Mouse (Mus musculus): ENCODE measurements around the gene Galnt17. TPM values are rescaled to one million over a fixed set of nuclear protein-coding genes. Genes with fewer than 3 reads are reported as not detected.

Gene Galnt17
- polyA plus RNA-seq, 1 experiment from 2014 or later: 5.8 TPM

DNA sequence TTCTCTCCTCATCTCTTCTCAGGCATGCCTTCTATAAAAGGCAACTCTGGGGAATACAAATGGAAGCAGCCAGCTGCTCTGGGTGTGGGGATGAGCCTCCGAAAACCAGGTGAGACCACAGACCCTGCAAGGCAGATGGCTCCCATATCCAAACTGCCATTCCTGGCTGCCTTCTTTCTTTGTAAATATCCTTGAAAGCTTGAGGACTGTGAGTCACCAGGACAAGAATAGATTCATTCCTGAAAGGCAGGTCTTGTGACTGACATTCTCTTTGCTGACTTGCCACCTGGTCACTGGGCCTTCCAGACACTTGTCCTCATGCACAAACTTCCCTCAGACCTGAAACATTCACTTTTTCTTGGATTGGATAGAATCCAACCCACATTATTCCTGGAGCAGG lies 127.1 kb downstream of the Galnt17 start:
- 75% methylated on average over 1 of the region's 1 CpGs for WGBS

DNA sequence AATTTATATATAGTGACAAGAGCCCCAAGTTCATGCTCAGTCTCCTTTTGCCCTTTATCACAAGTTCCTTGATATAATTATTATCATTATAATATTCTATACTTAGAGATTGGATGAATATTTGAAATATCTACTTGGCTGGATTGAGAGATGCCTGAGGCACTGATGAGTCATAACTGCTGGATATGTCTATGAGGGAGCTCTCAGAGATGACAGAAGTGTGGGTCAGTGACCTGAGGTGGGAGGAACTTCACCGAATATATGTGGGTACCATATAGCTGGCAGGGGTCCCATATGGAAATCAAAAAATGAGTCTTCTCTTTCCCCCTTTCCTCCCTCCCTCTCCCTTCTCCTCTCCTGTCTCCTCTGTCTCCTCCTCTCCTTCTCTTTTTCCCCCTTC lies 127.5 kb downstream of the Galnt17 start:
- H3K27me3 ChIP-seq (ENCODE audit: control insufficient read depth, insufficient read depth, low read length): no peaks in the 10 kb centered on the region
- no peak for DNase-seq
- H3K36me3 ChIP-seq (ENCODE audit: control insufficient read depth, insufficient read depth, low read length): no peaks in the 10 kb centered on the region
- H3K9me3 ChIP-seq (ENCODE audit: control insufficient read depth, low read length): no peaks in the 10 kb centered on the region
- H3K9ac ChIP-seq (replicated peaks; ENCODE audit: low read length): no peak overlapping the region
- H3K4me1 ChIP-seq (ENCODE audit: control insufficient read depth, insufficient read depth, low read length): peaks cover 7% of the 10 kb centered on the region
- H3K27ac ChIP-seq (replicated peaks; ENCODE audit: low read depth, low read length): no peak overlapping the region
- H3K4me3 ChIP-seq (replicated peaks; ENCODE audit: low read depth, low read length): no peak overlapping the region
- 94% methylated on average over 1 of the region's 1 CpGs for WGBS
- no peak for ATAC-seq (ENCODE audit: low FRiP score, low TSS enrichment)
- no peak overlapping the region for H3K4me2 ChIP-seq (ENCODE audit: low read length)

More for the DNA sequence above, 127.1 kb downstream of the Galnt17 start:
- no peak overlapping the region for H3K4me2 ChIP-seq (ENCODE audit: low read length)
- no peak overlapping the region for H3K4me3 ChIP-seq (replicated peaks; ENCODE audit: low read depth, low read length)
- H3K9ac ChIP-seq (replicated peaks; ENCODE audit: low read length): no peak overlapping the region
- H3K4me1 ChIP-seq (ENCODE audit: control insufficient read depth, insufficient read depth, low read length): peaks cover 7% of the 10 kb centered on the region
- no peaks in the 10 kb centered on the region for H3K9me3 ChIP-seq (ENCODE audit: control insufficient read depth, low read length)
- no peaks in the 10 kb centered on the region for H3K36me3 ChIP-seq (ENCODE audit: control insufficient read depth, insufficient read depth, low read length)
- ATAC-seq (ENCODE audit: low FRiP score, low TSS enrichment) (no peak), DNase-seq (no peak)
- no peaks in the 10 kb centered on the region for H3K27me3 ChIP-seq (ENCODE audit: control insufficient read depth, insufficient read depth, low read length)
- H3K27ac ChIP-seq (replicated peaks; ENCODE audit: low read depth, low read length): no peak overlapping the region

DNA sequence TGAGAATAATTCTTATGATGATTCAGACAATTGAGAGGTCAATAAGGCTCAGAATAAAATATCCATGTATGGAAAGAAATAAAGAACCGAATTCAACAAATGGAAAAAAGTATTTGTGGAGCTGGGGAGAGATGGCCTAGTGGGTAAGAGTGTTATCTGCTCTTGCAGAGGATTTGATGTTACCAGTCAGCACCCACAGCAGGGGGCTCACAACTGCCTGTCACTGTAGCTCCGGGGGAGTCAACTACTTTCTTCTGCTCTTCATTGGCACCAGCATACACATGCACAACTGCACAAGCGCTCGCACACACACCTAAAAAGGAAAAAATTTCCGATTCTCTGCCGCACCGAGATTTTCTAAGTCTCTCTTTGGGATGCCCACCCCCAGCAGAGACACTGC lies 130.4 kb downstream of the Galnt17 start:
- DNase-seq (peak; percentile 15), ATAC-seq (ENCODE audit: low FRiP score, low TSS enrichment) (no peak)
- WGBS: 48% methylated on average over 7 of the region's 7 CpGs
- no peak overlapping the region for H3K4me3 ChIP-seq (replicated peaks; ENCODE audit: low read depth, low read length)
- H3K36me3 ChIP-seq (ENCODE audit: control insufficient read depth, insufficient read depth, low read length): no peaks in the 10 kb centered on the region
- H3K9ac ChIP-seq (replicated peaks; ENCODE audit: low read length): no peak overlapping the region
- H3K4me1 ChIP-seq (ENCODE audit: control insufficient read depth, insufficient read depth, low read length): peaks cover 7% of the 10 kb centered on the region
- H3K9me3 ChIP-seq (ENCODE audit: control insufficient read depth, low read length): no peaks in the 10 kb centered on the region
- no peak overlapping the region for H3K4me2 ChIP-seq (ENCODE audit: low read length)
- no peak overlapping the region for H3K27ac ChIP-seq (replicated peaks; ENCODE audit: low read depth, low read length)
- H3K27me3 ChIP-seq (ENCODE audit: control insufficient read depth, insufficient read depth, low read length): no peaks in the 10 kb centered on the region

DNA sequence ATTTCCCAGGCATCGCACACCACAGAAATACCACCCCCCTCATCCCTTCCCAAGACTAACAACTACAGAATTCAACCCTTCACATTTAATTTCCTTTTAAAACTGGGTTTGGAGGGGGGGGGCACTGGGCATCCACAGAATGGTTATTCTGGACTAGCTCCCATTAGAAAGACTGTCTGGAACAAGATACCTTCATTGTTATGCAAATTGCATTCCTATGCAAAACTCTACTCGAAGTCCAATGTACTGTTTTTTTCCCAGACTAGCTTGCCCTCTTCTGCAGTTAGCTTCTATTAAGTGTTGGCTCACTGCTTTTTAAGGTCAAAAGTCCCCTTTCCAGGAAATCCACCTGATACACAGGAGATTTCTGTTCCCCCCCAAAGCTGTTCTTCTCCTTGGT lies 131.1 kb downstream of the Galnt17 start:
- peaks cover 7% of the 10 kb centered on the region for H3K4me1 ChIP-seq (ENCODE audit: control insufficient read depth, insufficient read depth, low read length)
- peak overlapping the region; percentile 55; the same call in 1 of the 2 replicates for H3K27ac ChIP-seq (replicated peaks; ENCODE audit: low read depth, low read length)
- no peaks in the 10 kb centered on the region for H3K9me3 ChIP-seq (ENCODE audit: control insufficient read depth, low read length)
- no peak overlapping the region for H3K4me3 ChIP-seq (replicated peaks; ENCODE audit: low read depth, low read length)
- H3K4me2 ChIP-seq (ENCODE audit: low read length): no peak overlapping the region
- no peak for ATAC-seq (ENCODE audit: low FRiP score, low TSS enrichment)
- no peaks in the 10 kb centered on the region for H3K36me3 ChIP-seq (ENCODE audit: control insufficient read depth, insufficient read depth, low read length)
- no peaks in the 10 kb centered on the region for H3K27me3 ChIP-seq (ENCODE audit: control insufficient read depth, insufficient read depth, low read length)
- H3K9ac ChIP-seq (replicated peaks; ENCODE audit: low read length): no peak overlapping the region
- WGBS: 8% methylated on average over 2 of the region's 2 CpGs
- peak; percentile 45 for DNase-seq

DNA sequence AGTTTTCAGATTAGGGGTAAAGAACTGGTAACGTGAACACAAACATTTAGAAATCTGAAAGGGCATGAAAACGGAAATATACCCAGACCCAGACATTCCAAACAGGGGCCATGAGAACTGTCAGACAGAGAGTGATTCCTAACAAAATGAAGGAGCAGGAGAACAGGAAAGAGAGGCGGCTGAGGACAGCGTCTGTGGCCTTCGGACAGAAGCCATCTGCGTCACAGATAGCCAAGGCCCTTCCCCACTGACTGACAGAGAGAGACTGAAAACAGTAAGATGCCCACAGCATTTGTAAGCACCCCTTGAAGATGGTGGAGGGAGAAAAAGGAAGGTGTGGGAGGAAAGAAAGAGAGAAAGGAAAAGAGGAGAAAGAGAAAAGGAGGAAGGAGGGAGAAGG lies 139.1 kb downstream of the Galnt17 start:
- Histone ChIP-seq H3K4me2 (ENCODE audit: low read length) (no peak overlapping the region), H3K9ac (replicated peaks; ENCODE audit: low read length) (no peak overlapping the region), H3K9me3 (ENCODE audit: control insufficient read depth, low read length) (no peaks in the 10 kb centered on the region), H3K36me3 (ENCODE audit: control insufficient read depth, insufficient read depth, low read length) (no peaks in the 10 kb centered on the region), H3K4me3 (replicated peaks; ENCODE audit: low read depth, low read length) (no peak overlapping the region), H3K27ac (replicated peaks; ENCODE audit: low read depth, low read length) (no peak overlapping the region), H3K4me1 (ENCODE audit: control insufficient read depth, insufficient read depth, low read length) (no peaks in the 10 kb centered on the region), H3K27me3 (ENCODE audit: control insufficient read depth, insufficient read depth, low read length) (no peaks in the 10 kb centered on the region)
- WGBS: 88% methylated on average over 6 of the region's 6 CpGs
- DNase-seq (no peak), ATAC-seq (ENCODE audit: low FRiP score, low TSS enrichment) (no peak)

DNA sequence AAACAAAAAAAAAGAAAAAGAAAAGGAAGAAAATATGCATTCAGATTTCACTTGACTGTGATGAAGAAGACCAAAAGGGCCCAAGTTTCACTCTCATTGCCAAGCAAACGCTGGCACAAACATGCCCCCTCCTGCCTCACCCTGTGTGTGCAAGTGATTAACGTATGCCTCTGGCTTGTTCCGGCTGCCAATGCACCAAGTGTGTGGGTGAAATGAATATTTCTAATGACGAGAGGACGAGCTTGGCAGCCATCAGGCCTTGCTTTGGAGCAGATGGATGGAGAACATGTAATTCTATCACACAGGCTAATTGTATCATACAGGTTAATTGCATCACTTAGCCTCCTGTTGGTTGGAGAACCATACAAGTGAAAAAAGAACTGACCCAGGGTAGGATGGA lies 140.9 kb downstream of the Galnt17 start:
- Histone ChIP-seq H3K9ac (replicated peaks; ENCODE audit: low read length) (no peak overlapping the region), H3K4me1 (ENCODE audit: control insufficient read depth, insufficient read depth, low read length) (no peaks in the 10 kb centered on the region), H3K4me3 (replicated peaks; ENCODE audit: low read depth, low read length) (no peak overlapping the region), H3K4me2 (ENCODE audit: low read length) (no peak overlapping the region), H3K36me3 (ENCODE audit: control insufficient read depth, insufficient read depth, low read length) (no peaks in the 10 kb centered on the region), H3K27me3 (ENCODE audit: control insufficient read depth, insufficient read depth, low read length) (no peaks in the 10 kb centered on the region), H3K9me3 (ENCODE audit: control insufficient read depth, low read length) (no peaks in the 10 kb centered on the region), H3K27ac (replicated peaks; ENCODE audit: low read depth, low read length) (no peak overlapping the region)
- DNase-seq (no peak), ATAC-seq (ENCODE audit: low FRiP score, low TSS enrichment) (no peak)
- WGBS: 83% methylated on average over 5 of the region's 5 CpGs

DNA sequence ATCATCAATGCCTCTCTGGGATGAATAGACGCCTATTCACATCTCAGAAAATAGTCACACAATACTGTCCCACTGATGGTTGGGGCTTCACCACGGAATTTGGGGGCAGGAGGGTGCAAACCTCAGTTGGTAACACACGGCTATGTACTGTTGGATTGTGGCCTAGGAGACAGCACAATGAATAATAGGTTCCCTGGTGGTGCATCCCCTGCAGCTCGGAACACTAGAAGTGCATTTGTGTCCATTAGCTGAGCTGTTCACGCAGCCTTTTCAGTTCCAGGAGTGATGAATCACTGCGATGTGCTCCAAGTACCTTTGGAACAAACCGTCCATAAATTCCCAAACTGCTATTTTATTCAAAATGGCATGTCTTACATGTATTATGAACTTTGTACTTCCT lies 142.6 kb downstream of the Galnt17 start:
- no peaks in the 10 kb centered on the region for H3K9me3 ChIP-seq (ENCODE audit: control insufficient read depth, low read length)
- no peak overlapping the region for H3K4me3 ChIP-seq (replicated peaks; ENCODE audit: low read depth, low read length)
- no peak overlapping the region for H3K9ac ChIP-seq (replicated peaks; ENCODE audit: low read length)
- no peak overlapping the region for H3K27ac ChIP-seq (replicated peaks; ENCODE audit: low read depth, low read length)
- 42% methylated on average over 7 of the region's 7 CpGs for WGBS
- no peaks in the 10 kb centered on the region for H3K36me3 ChIP-seq (ENCODE audit: control insufficient read depth, insufficient read depth, low read length)
- H3K4me2 ChIP-seq (ENCODE audit: low read length): no peak overlapping the region
- no peaks in the 10 kb centered on the region for H3K4me1 ChIP-seq (ENCODE audit: control insufficient read depth, insufficient read depth, low read length)
- ATAC-seq (ENCODE audit: low FRiP score, low TSS enrichment) (no peak), DNase-seq (no peak)
- no peaks in the 10 kb centered on the region for H3K27me3 ChIP-seq (ENCODE audit: control insufficient read depth, insufficient read depth, low read length)

DNA sequence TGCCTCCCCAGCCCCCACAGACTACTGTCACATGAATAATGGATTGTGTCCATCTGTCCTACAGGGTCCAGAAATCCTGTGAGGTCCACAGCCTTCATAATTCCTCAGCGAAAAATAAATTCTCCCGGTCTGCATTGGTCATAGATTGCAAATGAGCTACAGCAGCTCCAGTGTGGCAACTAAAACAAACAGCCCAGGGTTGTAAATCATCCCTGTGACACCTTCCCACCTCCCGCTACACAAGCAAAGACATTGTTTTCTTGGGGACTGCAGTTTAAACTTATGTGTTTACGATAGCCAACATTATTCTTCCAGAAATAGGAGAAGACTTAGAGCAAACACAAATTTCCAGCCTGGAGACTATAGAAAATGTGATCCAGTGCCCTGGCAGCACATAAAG lies 150.4 kb downstream of the Galnt17 start:
- no peak overlapping the region for H3K9ac ChIP-seq (replicated peaks; ENCODE audit: low read length)
- H3K27me3 ChIP-seq (ENCODE audit: control insufficient read depth, insufficient read depth, low read length): no peaks in the 10 kb centered on the region
- no peaks in the 10 kb centered on the region for H3K4me1 ChIP-seq (ENCODE audit: control insufficient read depth, insufficient read depth, low read length)
- DNase-seq (no peak), ATAC-seq (ENCODE audit: low FRiP score, low TSS enrichment) (no peak)
- no peak overlapping the region for H3K4me2 ChIP-seq (ENCODE audit: low read length)
- H3K4me3 ChIP-seq (replicated peaks; ENCODE audit: low read depth, low read length): no peak overlapping the region
- 86% methylated on average over 4 of the region's 4 CpGs for WGBS
- no peak overlapping the region for H3K27ac ChIP-seq (replicated peaks; ENCODE audit: low read depth, low read length)
- H3K9me3 ChIP-seq (ENCODE audit: control insufficient read depth, low read length): no peaks in the 10 kb centered on the region
- H3K36me3 ChIP-seq (ENCODE audit: control insufficient read depth, insufficient read depth, low read length): no peaks in the 10 kb centered on the region

DNA sequence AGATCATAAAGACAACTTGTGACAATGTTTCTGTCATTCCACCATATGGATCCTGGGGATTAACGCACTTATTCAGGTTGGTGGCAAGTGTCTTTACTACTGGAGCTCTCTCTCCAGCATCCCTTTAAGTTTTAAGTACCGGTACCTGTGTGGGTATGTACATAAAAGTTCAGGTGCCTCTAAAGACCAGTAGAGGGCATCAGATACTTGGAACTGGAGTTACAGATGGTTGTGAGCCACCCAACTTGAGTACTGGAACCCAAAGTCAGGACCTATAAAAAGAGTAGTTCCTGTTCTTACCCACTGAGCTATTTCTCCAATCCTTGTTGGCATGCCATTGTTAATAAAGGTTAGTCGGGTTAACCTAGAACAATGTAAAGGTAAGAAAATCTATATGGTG lies 152.0 kb downstream of the Galnt17 start:
- Histone ChIP-seq H3K36me3 (ENCODE audit: control insufficient read depth, insufficient read depth, low read length) (no peaks in the 10 kb centered on the region), H3K27ac (replicated peaks; ENCODE audit: low read depth, low read length) (no peak overlapping the region), H3K4me2 (ENCODE audit: low read length) (no peak overlapping the region), H3K9me3 (ENCODE audit: control insufficient read depth, low read length) (no peaks in the 10 kb centered on the region), H3K4me1 (ENCODE audit: control insufficient read depth, insufficient read depth, low read length) (no peaks in the 10 kb centered on the region), H3K27me3 (ENCODE audit: control insufficient read depth, insufficient read depth, low read length) (no peaks in the 10 kb centered on the region), H3K4me3 (replicated peaks; ENCODE audit: low read depth, low read length) (no peak overlapping the region), H3K9ac (replicated peaks; ENCODE audit: low read length) (no peak overlapping the region)
- ATAC-seq (ENCODE audit: low FRiP score, low TSS enrichment) (no peak), DNase-seq (no peak)
- WGBS: 77% methylated on average over 3 of the region's 3 CpGs
